Mouse (Mus musculus): ENCODE results near the gene Dennd5b.

DNA sequence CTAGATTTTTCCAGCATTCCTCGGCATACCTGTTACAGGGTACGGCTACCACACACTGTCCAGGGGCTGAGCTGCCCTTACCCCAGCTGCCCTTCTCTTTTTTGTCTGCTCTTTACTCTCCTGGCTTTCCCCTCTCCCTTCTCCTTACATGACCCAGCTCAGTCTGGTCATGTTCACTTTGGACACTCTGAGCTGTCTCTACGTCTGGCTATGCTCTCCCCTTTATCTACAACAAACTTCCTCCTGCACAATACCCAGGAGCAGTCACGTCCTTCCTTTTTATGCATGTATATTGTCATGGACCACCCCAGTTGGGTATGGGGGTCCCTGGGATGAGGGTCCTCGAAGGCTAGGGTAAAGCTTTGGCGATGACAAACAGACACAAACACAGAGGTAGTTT, 34.2 kb upstream of the Dennd5b start:
- TF ChIP-seq CTCF (IDR thresholded peaks at IDR 0.05) = no peak
- TF ChIP-seq POLR2A (IDR thresholded peaks at IDR 0.05; ENCODE audit: insufficient read depth, low read depth, low read length) = no peak
- TF ChIP-seq EP300 (IDR thresholded peaks at IDR 0.05; ENCODE audit: insufficient read depth, low read depth, low read length) = no peak
